Mouse (Mus musculus): ENCODE results near the gene Fam181b. TPM values are rescaled to one million over a fixed set of nuclear protein-coding genes. Genes with fewer than 3 reads are reported as not detected.

Fam181b gene
- not detected for polyA plus RNA-seq (2017; shearing (Covaris generic))

DNA sequence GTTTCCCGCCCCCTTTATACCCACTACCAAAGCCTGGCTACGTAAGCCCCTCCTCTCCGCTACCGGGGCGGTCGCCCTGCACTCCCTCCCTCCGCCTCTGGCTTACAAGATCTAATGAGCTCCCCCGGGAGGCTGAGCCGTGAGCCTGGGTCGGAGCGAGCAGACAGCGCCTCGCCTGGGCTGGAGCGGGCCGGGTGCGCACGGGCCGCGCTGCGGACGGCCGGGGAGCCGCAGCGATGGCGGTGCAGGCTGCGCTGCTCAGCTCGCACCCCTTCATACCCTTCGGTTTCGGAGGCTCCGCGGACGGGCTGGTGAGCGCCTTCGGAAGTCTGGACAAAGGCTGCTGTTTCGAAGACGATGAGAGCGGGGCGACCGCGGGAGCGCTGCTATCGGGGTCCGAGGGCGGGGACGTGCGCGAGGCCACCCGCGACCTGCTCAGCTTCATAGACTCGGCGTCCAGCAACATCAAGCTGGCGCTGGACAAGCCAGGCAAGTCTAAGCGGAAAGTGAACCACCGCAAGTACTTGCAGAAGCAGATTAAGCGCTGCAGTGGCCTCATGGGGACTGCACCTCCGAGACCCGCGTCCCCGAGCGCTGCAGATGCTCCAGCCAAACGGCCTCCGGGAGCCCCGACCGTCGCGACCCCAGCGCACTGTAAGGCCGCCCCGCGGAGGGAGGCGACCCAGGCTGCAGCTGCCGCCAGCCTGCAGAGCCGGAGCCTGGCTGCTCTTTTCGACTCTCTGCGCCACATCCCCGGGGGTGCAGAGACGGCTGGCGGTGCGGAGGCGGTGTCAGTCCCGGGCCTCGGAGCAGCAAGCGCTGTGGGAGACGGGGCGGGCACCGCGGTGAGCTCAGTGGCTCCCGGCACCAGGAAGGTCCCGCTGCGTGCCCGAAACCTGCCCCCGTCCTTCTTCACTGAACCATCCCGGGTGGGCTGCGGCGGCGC, at the start of gene Fam181b:
Gene Fam181b, plus strand, starts transcription at position 81 of the 946 bp plus-strand sequence.
- ATAC-seq: no peak

DNA sequence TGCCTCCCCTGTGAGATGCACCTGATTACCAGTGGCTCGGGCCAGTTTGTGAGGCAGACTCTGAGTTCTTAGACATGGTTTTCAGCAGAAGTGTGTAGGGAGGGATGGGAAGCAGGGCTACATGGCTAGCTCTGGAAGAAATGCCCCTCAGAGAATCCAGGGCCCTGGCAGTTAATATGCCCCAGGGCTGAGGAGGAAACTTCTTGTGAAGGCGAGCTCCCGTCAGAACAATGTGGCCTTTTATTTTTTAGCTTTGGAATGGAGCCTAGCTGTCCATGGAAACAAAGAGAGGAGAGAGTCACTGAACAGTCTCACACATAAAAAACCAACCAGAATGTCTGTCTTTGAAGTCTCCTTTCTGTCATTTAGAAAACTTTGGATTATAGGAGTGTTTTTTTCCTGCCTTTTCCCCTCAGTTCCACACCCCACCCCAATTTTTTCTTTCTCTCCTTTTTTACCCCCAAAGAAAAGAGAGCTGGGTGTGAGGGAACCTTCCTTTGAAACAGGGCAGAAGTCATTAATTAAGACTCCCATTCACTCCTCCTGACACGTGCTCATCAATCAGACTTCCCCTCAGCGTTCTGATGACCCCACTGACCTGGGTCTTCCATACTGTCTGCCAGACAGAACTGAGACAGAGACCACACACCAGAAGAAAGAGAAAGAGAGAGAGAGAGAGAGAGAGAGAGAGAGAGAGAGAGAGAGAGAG, 41.7 kb upstream of the Fam181b start:
- ATAC-seq: no peak

DNA sequence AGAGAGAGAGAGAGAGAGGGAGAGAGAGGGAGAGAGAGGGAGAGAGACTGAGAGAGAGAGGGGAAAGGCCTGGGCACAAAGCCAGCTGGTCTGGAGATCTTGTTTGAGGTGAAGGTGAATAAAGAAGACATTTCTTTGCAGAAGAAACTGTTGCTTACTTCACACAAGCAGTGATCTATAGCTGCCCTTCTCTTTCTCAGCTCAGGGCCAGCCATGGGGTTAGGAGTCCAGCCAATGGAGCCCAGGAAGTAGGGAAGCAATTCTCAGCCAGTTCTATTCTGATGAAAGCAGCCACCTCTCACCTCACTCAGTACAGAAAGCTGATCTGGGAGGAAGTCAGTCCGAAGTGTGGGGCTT, 41.2 kb upstream of the Fam181b start:
- ATAC-seq: no peak

DNA sequence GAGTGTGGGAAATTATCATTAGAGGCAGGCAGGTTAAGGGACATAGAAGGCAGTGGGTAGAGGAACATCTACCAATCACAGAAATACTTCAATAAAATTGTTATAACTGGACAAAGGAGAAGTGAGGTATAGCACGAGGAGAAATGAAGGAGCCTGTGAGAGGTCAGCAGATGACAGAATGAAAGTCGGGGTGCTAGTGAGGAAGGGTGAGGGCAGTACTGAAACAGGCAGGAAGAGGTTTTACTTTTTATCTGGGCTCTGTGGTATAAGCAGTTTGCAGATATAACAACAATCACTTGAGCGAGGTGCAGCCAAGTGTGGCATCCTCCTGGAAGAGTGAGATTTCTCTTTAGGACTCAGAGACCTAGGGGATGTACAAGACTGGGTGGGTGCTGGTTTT, 40.1 kb upstream of the Fam181b start:
- no peak for ATAC-seq

DNA sequence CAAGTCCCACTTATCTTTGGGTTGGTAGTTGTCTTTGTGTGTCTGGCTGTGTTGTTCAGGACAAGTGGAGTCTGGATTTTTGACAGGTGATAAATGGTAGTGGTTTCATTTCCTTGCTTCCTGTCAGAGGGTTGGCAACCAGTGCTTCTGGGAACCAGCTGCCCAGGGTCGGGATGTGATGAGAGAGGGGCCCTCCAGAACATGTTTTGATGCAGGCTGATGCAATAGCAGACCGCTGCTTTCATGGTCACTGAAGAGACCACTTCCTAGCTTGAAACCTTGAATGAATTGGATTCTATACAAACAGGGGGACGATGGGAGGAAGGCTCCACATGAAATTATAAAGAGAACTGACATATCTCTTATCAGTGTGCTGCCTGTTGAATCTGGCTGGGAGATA, 35.3 kb upstream of the Fam181b start:
- ATAC-seq: no peak

DNA sequence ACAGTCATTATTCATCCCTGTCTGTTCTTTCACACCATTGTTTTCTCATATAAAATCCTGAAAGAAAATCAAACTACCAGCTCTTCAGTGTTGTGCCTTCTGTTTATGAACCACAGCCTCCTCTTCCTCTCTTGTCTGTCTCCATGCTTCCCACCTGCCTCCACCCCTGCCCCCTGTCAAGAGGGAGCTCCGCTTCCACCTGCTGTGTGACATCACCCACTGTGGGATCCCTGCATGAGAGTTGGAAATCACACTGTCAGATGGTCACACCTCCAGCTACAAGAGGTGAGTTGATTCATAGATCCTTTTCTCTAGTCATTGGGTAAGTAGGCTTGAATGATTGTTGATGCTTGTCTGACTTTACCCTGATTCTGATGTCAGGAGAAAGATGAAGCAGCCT, 34.9 kb upstream of the Fam181b start:
- ATAC-seq: no peak

DNA sequence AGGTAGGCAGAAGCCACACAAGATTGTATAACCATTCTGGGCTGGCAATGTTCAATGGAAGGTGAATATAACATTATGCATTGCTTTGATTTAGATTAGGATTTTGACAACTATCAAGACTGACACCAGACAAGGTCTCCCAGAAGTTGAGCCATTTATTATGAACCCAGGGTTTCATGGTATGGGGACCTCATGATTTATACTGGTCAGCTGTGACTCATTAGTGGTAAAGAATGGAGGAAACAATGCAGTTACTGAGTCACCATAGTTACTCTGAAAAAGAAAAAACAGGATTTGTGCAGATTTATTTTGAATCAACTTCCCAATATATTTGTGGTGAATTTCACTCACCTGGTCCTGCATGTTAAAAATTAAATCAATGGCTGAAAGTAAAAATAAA, 18.8 kb upstream of the Fam181b start:
- ATAC-seq: no peak

DNA sequence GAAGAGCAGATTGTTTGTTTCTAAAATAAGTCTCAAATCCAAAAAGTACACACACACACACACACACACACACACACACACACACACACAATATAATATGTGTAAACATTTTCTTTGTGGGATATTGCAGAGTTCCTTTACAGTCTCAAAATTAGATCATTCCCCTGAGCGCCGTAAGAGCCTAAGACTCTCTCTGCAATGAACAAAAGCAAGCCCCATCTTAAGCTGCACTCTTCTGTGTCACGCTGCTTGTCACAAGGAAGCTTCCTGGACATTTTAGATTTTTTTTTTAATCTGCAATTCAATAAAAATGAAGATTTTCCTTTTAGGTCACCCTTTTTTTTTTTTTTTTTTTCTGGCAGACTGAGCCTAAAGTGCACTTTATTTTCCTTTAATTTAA, 17.9 kb upstream of the Fam181b start:
- no peak for ATAC-seq

DNA sequence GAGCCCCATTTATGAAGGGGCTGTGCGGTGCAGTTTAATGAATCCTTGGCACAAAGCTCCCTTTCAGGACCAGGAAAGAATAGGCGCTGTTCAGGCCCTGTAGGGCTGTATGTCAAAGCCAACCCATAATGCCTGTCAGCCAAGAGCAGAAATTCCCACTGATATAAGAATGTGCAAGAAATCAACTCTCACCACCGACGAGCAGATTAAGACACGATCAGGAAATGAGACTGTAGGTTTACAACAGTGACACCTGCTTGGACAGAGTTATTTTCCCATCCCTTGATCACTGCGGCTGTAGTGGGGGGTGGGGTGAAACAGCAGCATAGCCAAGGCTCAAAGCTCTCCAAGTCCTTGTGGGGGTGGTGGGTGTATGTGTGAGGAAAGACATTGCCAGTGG, 17.5 kb upstream of the Fam181b start:
- no peak for ATAC-seq

DNA sequence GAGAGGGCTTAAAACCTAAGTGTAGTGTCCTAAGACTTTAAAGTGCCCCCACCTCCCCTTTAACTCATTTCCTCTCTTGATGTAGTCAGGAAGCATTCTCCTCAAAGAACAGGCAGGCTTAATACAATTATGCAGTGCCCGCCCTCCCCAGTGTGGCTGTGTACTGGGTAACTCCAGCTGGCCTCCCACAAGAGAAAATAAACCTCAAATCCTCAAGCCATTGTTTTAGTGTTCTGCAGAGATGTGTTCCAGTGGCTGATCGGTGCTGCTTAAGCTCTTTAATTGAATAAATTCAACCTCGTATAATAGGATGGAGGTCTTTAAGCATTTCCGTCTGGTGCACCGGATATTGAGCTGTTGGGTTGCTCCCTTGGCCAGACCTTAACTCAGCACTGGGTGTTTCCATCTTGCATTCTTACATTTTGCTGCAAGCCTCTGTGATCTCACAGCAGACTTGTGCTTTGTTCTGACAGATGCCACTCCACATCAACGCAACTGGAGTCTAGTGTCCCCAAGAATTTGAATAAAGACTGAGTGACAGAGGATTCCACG, 12.1 kb upstream of the Fam181b start:
- no peak for ATAC-seq

DNA sequence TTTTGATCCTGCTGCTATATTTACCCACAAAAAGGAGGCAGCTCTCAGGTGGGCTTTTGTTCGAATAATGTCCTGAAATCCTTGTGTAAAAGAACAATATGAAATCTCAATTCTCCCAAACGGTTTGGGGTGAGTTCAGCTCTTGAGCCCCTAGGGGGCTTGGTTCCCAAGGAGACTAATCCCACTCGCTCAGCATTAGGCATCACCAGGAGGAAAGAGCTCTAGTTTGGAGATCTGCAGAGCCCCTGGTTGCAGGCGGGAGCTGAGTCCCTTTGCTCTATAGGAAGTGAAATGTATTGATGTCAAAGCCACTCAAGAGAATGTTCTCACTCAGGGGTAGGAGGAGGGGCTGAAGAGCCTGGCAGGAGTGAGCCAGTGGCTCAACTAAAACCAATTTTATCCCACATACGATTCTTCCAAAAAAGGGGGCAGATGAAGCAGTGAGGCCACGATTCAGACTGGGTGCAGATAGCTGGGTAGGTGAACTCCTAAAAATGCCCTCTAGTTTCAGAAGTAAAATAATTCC, 3.2 kb upstream of the Fam181b start:
- no peak for ATAC-seq

DNA sequence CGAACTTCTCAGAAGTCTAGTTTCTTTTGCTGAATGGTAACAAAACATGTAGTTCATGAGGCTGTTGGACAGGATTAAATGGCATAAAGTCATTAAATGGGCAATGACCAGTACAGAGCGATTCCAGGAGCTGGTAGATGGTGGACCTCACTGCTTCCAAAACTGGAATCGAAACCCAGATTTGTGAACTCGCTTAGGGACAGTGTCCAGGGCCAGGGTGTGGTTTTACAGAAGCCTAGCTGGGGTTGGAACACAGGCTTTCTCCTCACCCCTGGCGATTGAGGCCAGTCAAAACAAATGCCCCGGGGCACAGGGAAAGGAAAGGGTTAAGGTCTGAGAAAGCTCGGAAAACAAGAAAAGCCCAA, 263 bp upstream of the Fam181b start:
- ATAC-seq: no peak

DNA sequence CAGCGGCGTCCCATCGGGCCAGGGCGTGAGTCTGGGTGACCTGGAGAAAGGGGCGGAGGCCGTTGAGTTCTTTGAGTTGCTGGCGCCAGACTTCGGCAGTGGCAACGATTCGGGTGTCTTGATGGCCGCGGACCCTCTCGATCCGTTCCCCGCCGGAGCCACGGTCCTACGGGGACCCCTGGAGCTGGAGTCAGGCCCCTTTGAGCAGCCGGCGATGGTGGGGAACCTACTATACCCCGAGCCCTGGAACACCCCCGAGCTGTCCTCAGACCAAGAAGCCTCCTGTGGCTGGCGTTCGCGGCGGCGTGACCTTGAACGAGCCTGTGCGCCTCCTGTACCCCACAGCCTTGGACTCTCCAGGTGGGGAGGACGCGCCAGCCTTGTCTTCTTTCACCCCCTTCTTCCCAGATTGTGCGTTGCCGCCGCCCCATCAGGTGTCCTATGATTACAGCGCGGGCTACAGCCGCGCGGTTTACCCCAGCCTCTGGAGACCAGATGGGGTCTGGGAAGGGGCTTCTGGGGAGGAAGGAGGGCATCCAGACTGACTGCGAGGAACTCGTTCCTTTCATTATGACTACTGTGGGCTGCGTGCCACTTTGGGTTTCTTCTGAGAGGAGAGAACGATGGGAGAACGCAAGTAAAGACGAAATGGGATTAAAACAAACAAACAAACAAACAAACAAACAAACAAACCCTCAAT, 1.2 kb downstream of the Fam181b start:
- no peak for ATAC-seq

DNA sequence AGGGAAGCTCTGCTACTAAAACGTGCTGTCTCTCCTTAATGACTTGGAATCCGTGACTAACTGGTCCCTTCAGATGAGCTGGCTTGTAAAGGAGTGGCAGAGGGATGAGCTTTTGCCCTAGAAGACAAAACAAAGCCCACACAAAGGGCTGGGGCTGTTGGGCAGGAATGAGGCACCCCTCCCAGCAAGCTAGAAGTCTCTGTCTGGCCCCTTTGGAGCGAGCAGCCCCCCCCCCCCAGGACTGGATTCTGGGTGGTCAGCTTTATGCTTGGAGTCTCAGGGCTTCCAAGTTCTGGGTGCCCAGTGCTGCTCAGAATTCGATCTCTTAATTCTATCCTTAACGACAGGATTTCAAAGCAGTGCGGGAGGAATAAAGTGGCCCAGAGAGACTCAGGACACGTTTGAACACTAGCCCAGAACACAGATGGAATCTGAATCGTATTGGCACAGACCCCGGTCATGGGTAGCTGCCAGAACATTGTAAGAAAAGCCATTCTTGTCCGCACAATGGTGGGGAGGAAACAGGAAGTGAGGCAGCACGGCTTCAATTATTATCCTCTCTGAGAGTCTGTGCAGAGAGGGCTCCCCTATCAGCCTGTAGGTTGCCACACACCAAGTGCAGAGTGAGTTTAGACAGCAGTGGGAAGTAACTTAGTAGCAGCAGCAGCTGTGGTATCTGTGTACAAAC, 13.8 kb downstream of the Fam181b start:
- no peak for ATAC-seq

DNA sequence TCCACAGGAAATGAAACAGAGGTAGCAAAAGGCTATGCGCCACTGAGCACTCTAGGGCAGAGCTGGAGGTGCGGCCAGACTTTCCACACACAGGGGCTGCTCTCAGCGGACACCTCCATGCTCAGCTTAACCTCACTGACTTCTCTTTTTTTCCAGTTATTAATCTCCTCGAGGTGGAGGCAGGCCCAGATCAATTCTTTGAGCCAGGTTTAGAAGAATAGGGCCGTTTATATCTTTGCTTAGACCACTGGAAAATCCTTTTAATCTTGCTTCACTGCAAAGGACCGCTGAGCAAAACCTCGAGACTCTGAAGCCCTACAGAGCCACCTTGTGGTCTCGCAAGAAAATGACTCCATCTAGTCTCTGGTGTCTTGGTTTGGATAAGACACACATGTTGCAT, 15.8 kb downstream of the Fam181b start:
- no peak for ATAC-seq

DNA sequence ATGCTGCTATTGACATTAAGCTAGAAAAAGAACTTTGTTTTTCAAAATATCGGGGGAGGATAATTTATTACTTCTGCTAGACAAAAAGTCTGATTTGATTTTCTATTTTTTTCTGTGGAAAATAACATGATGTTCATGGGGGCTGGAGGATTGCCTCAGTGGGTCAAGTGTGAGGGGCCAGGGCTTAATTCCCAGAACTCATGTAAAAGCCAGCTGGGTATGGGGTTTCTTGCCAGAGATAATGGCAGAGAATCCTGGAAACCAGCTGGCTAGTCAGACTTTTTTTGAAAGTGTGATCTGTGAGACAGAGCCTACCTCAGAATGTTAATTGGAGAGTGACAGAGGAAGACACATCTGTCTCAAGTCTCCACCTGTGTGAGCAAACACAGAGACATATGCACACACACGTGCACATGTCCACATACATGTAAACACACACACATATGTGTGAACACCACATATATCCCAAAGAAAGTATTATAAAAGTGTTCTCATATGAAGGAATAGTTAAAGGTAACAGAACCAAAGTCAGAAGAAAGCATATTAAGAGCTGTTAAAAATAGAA, 25.2 kb downstream of the Fam181b start:
- no peak for ATAC-seq

DNA sequence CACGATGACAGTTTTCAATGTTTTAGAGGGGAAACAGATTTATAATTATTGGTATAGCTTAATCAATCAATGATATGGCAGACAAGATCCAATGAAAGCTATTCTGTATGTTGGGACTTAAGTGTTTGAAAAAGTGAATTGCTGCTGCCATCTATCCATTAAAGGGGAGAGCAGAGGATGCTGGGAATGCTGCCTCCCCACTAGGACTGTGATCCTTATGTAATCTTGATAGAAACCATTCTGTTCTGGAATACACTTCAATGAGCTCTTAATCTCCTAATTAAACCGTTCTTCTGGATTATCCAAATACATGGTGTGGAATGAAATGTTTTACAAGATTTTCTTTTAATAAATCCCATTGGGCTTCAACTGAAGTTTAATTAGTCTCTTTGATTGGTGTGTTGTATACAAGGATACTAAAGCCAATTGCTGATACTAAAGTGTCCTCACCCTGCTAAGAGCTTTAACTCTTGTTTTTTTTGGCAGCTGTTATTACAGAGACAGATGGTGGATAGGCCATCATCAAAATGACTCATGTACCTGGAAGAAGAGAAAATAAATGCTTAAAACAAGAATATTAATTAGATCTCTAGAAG, 30.8 kb downstream of the Fam181b start:
- no peak for ATAC-seq

DNA sequence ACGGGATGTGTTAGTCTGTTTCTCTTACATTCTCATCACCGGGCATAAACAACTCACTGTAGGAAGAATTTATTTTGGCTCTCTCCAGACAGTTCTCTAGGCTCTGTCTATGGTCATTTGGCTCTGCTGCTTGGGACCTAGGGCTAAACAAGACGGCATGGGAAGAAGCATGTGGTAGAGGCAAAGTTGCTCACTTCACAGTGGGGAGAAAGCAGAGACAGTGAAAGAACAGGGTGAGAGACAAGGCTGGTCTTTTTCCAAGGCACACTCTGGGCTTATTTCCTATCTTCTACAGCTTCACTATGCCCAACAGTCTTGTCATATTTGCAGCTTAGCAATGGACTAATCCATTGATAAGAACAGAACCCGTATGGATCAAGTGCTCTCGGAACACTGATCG, 31.4 kb downstream of the Fam181b start:
- no peak for ATAC-seq

DNA sequence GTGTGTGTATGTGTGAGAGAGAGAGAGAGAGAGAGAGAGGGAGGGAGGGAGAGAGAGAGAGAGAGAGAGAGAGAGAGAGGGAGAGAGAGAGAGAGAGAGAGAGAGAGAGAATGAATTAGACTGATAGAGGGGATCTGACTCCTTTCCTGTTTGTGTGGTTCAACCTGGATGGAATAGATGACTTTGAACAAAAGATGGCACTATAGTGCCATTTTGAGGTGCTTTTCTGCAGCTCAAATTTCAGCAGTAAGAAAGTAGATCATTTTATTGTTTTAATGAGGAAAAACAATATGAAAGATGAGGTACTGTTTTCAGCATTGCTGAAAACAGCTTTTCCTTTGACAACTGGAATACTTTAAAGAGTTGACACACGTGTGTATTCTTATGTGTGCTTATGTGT, 37.9 kb downstream of the Fam181b start:
- no peak for ATAC-seq

DNA sequence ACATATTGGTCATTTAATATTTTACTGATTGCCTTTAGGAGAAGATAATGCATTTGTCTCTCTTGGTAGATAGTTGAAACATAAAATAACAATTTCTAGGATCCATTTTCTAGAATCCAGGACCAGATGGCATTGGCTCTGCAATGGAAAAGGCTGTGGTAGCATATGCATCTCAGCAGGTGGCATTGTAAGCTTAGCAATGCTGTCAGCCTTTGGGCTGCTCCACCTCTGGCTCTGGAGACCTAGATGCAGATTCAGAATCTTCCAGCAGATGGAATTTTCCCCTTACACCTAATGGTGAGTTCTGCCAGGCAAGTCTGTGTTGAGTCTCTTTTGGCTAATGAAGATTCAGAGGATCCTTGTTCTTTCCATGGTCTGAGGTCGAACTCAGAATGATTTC, 44.3 kb downstream of the Fam181b start:
- no peak for ATAC-seq
